Mouse (Mus musculus) thymus, adult 2 months (tissue): Measurements from ENCODE around the gene Ly6c2.
"Not testable (repeated sequence)": the region's sequence is repeated elsewhere in the genome, so short reads cannot be mapped to it uniquely, and the experiment has no call there.

ENCODE experiments used
- CTCF ChIP-seq: fragments of 200-500 bp; IDR thresholded peaks from 2 replicates; pipeline ENCODE4 v1.5.1; 2012; ENCODE audit warnings: mild to moderate bottlenecking, control low read depth, low read length, moderate library complexity, borderline replicate concordance; ENCODE audit not compliant: control insufficient read depth, poor library complexity, insufficient read depth; ENCODE audit errors: extremely low read depth
- POLR2A ChIP-seq: fragments of 200-500 bp; IDR thresholded peaks from 2 replicates; pipeline ENCODE4 v1.6.1; 2012; ENCODE audit warnings: mild to moderate bottlenecking, low read length, control low read depth, moderate library complexity; ENCODE audit not compliant: control insufficient read depth, poor library complexity, insufficient read depth; ENCODE audit errors: extremely low read depth

DNA sequence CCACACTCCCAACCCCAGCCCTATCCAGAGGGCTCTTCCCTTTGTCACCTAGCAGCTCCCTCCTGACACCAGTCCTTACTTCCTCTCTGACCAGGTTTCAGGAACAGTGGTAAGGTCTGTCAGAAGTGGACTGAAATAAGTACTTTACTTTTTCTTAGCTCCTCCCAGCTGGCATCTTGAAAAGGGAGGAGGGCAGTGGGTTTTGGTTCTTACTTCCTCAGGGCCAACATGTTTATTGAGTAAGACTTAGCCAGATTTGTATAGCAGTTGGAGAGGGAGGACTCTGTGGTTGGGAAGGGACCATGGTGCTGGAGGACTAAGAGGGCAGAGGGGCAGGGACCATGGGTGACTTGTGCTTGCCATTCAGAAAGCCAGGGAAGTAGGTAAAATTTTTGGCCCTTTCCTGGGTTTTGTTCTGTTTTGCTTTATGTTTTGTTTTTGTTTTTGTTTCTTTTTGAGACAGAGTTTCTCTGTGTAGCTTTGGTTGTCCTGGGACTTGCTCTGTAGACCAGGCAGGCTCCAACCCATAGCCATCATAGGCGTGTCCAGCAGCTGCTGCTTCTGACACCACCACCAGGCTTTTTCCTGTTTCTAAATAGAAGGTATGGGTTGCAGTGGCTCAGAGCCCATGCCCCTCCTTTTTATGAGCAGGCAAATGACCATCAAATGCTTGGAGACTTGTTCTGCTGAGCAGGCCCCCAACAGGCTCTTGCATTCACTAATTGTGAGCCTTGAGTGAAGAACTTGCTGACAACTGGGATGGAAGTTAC, at the start of gene Ly6c2:
- TF ChIP-seq CTCF, POLR2A: not testable (repeated sequence)
